Mouse (Mus musculus) lung, postnatal 0 days (tissue): Measurements from ENCODE around the gene Bex4.

Experiments used
- CTCF ChIP-seq: IDR thresholded peaks from 2 replicates; pipeline ENCODE4 v1.5.1; 2016; ENCODE audit warnings: antibody characterized with exemption, mild to moderate bottlenecking
- EP300 ChIP-seq: IDR thresholded peaks from 2 replicates; pipeline ENCODE4 v1.6.1; 2016; ENCODE audit warnings: antibody characterized with exemption, mild to moderate bottlenecking, control low read depth

- no peak for TF ChIP-seq CTCF
- TF ChIP-seq EP300, result no peak
Measured at GRCm38 (mm10) chrX:136172786-136173185, 34.0 kb downstream of the Bex4 start.
